Mouse (Mus musculus) stomach, embryonic 14.5 days (tissue): Measurements from ENCODE around the gene Rsbn1. TPM values are rescaled to one million over a fixed set of nuclear protein-coding genes. Genes with fewer than 3 reads are reported as not detected.

Source experiments
- ATAC-seq: fragments of 200-750 bp; cut with Nextera tagmentation; 2 replicates; pipeline ENCODE4 v1.8.0; 2017; ENCODE audit warnings: low read depth, moderate TSS enrichment; ENCODE audit not compliant: insufficient number of reproducible peaks, insufficient read depth, low FRiP score
- H3K27ac ChIP-seq: fragments of 300-500 bp; sonication (generic); 2 replicates; pipeline ENCODE4 v1.5.1; 2014; ENCODE audit warnings: mild to moderate bottlenecking, low read length, moderate library complexity, mixed read lengths
- H3K27me3 ChIP-seq: fragments of 300-500 bp; sonication (generic); 2 replicates; pipeline ENCODE4 v1.6.1; 2014; ENCODE audit warnings: low read length, control low read depth, mixed read lengths; ENCODE audit not compliant: control insufficient read depth, insufficient read depth
- H3K36me3 ChIP-seq: fragments of 300-500 bp; sonication (generic); 2 replicates; pipeline ENCODE4 v1.6.1; 2014; ENCODE audit warnings: mild to moderate bottlenecking, control low read depth, low read length, moderate library complexity, mixed read lengths; ENCODE audit not compliant: control insufficient read depth, insufficient read depth
- H3K4me1 ChIP-seq: fragments of 300-500 bp; sonication (generic); 2 replicates; pipeline ENCODE4 v1.6.1; 2014; ENCODE audit warnings: low read length, control low read depth, mixed read lengths; ENCODE audit not compliant: control insufficient read depth, insufficient read depth
- H3K4me2 ChIP-seq: fragments of 300-500 bp; sonication (generic); replicated peaks from 2 replicates; pipeline ENCODE4 v1.6.1; 2014; ENCODE audit warnings: low read depth, low read length, control low read depth
- H3K4me3 ChIP-seq: fragments of 300-500 bp; sonication (generic); 2 replicates; pipeline ENCODE4 v1.5.1; 2014; ENCODE audit warnings: low read depth, low read length, control low read depth
- H3K9ac ChIP-seq: fragments of 300-500 bp; sonication (generic); replicated peaks from 2 replicates; pipeline ENCODE4 v1.6.1; 2014; ENCODE audit warnings: low read depth, mild to moderate bottlenecking, control low read depth, low read length, moderate library complexity, mixed read lengths
- H3K9me3 ChIP-seq: fragments of 300-500 bp; sonication (generic); 2 replicates; pipeline ENCODE4 v1.6.1; 2016; ENCODE audit warnings: low read depth, low read length, control low read depth; ENCODE audit not compliant: control insufficient read depth
- WGBS: fragments of 180-500 bp; shearing (Covaris S2); extraction: QIAGEN DNeasy Blood & Tissue Kit; methylation state at CpG from one replicate; pipeline ENCODE4 v1.1.7; 2014; 5-methylcytosine and 5-hydroxymethylcytosine counted together
- polyA plus RNA-seq: library from polyadenylated mRNA; unstranded; fragments of >200 nt; fragmentation: Nextera tagmentation; extraction: Ambion mirVana; gene quantifications from 2 replicates; pipeline ENCODE4 v1.2.1, GENCODE M21; 2014

Rsbn1 gene
- polyA plus RNA-seq = 12.5 and 12.8 TPM in 2 replicates

DNA sequence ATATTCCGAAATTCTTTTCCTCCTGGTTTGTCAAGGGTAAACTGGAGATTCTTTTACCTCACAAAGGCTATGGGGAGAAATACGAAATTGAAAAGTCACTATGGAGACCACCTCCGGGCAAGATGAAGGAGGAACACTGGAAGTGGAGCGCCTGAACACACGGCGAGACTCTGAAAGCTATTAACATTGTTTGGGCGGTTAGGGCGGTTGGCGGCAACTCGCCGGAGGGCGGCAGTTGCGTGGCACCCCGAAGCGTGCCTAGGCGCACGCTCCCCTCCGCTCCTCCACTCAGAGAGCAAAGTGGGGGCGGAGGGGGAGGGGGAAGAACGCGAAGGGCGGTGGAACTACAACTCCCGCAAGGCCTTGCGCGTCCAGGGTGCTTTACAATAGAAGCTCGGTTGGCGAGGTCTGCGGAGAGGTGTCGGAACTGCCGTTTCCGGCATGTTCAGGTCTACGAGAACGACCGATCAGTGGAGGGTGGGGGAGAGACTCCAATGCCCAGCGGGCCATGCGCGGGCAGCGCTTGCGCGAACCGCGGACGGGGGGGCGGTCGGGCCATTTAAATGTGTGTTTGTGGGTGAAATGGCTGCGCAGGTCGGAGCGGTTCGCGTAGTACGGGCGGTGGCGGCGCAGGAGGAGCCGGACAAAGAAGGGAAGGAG, at the start of gene Rsbn1:
TSS of gene Rsbn1 (plus strand) at position 111 of the 660 bp plus-strand sequence.
- H3K4me1 ChIP-seq = peaks cover 11% of the 10 kb centered on the region; the same call in 1 of the 2 replicates
- H3K36me3 ChIP-seq = no peaks in the 10 kb centered on the region
- H3K4me2 ChIP-seq = peak within 1 kb of the TSS; percentile 50
- peak within 1 kb of the TSS; percentile 99 for H3K4me3 ChIP-seq
- no peaks in the 10 kb centered on the region for H3K27me3 ChIP-seq
- peak within 1 kb of the TSS; percentile 84 for H3K27ac ChIP-seq
- H3K9me3 ChIP-seq = no peaks in the 10 kb centered on the region
- under 1% methylated on average over 55 of the region's 55 CpGs for WGBS
- ATAC-seq = peak; percentile 100
- H3K9ac ChIP-seq = peak within 1 kb of the TSS; percentile 89

DNA sequence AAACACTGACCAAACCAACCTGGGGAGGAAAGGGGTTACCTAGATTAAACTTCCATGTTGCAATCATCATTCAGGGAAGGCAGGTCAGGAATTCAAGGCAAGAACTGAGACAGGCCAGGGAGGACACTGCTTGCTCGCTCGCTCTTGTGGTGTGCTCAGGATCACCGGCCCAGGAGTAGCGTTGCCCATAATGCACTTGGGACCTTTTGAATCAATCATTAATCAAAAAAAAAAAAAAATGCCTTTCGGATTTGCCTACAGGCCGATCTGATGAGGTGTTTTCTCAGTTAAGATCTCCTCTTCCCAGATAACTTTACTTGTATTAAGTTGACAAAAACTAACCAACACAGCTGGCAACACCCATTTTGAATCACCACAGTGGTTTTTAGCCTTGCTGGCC, 49.7 kb upstream of the Rsbn1 start:
- no peak for ATAC-seq
- H3K27me3 ChIP-seq = no peaks in the 10 kb centered on the region
- H3K4me2 ChIP-seq = no peak overlapping the region
- no peak overlapping the region for H3K9ac ChIP-seq
- no peak overlapping the region for H3K27ac ChIP-seq
- H3K4me1 ChIP-seq = no peaks in the 10 kb centered on the region
- no peak overlapping the region for H3K4me3 ChIP-seq
- H3K9me3 ChIP-seq = no peaks in the 10 kb centered on the region
- H3K36me3 ChIP-seq = no peaks in the 10 kb centered on the region
- WGBS = 81% methylated on average over 6 of the region's 6 CpGs

DNA sequence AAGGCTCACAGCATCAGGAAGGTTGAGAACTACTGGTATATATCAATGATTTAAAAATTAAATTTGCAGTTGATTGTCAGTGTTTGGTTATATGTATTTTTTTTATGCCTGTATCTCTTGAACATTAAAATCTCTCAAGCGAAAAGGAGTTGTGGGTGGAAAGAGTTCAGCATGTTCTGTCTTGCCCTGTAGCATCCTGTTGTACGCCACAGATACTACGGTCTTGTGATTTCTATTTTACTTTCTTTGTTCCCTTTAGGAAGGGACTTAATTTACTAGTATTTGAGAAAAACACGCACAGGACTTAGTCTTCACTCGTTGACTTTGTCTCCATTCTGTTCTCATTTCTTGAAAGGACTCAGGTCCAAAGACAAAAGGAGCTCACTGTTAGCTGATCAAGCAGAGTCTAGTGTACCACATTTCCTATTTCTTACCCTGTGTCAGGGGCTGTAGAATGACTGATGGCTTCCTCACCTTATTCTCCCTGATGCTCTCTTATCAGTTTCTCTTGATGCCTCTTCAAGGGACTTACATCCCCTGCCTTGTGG, 46.4 kb upstream of the Rsbn1 start:
- Histone ChIP-seq H3K4me2 (no peak overlapping the region), H3K4me3 (no peak overlapping the region), H3K27me3 (no peaks in the 10 kb centered on the region), H3K4me1 (no peaks in the 10 kb centered on the region), H3K9ac (no peak overlapping the region), H3K36me3 (no peaks in the 10 kb centered on the region), H3K27ac (no peak overlapping the region), H3K9me3 (no peaks in the 10 kb centered on the region)
- ATAC-seq = no peak
- 89% methylated on average over 5 of the region's 5 CpGs for WGBS

DNA sequence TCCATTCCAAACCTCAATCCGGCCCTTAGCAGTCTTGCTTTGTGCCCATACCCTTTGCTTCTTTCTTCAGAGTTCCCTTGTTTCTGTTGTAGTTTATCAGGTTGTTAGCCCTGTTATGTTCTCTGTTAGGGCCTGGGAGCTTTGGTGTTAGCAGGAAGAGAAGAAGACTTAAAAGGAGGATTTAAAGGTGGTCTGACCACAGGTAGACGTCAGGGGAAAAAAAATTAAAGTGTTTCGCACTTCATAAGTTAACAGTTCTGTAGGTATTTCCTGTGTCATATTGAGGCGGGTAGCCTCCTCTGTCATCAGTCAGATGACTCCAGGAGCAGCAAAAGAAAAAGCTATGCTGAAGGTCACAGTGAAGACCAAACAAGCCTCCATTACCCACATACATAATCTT, 45.9 kb upstream of the Rsbn1 start:
- Histone ChIP-seq H3K27me3 (no peaks in the 10 kb centered on the region), H3K4me1 (no peaks in the 10 kb centered on the region), H3K4me3 (no peak overlapping the region), H3K36me3 (no peaks in the 10 kb centered on the region), H3K9ac (no peak overlapping the region), H3K9me3 (no peaks in the 10 kb centered on the region), H3K4me2 (no peak overlapping the region), H3K27ac (no peak overlapping the region)
- 83% methylated on average over 4 of the region's 4 CpGs for WGBS
- no peak for ATAC-seq

DNA sequence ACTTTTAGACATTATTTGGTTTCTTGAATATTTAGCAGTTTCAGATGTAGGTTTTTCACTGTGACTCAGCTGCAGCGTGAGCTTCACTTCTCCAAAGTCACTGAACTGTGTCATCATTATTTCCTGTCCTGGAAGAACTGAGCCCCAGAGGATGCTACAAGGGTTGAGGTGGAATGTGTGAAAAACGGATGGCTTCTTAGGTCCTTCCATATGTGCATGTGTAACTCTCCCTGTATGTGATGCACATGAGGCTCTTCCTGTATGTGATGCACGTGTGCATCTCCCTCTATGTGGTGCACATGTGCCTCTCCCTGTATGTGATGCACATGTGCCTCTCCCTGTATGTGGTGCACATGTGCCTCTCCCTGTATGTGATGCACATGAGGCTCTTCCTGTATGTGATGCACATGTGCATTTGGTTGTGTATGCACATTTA, 41.2 kb upstream of the Rsbn1 start:
- 65% methylated on average over 3 of the region's 3 CpGs for WGBS
- no peak for ATAC-seq
- Histone ChIP-seq H3K9me3 (no peaks in the 10 kb centered on the region), H3K27me3 (no peaks in the 10 kb centered on the region), H3K9ac (no peak overlapping the region), H3K4me1 (no peaks in the 10 kb centered on the region), H3K4me3 (no peak overlapping the region), H3K4me2 (no peak overlapping the region), H3K27ac (no peak overlapping the region), H3K36me3 (no peaks in the 10 kb centered on the region)

DNA sequence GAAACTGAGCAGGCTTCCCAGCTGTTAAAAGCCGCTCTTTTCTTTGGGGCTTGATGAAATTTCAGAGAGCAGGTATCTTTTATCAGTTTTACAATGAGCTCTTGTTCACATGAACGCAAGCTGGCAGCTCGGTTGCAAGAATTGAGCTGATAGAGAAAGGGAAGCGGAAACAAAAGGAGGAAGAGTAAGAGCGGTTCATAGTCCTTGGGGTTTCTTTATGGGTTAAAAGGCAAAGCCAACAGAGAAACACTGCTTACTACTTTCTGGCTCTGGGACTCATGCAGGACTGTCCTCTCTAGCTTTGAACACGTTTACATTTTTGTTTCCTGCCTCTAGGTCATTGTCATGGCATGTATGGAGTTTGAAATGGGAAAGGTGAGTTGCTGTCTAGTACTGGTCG, 39.6 kb upstream of the Rsbn1 start:
- Histone ChIP-seq H3K9me3 (no peaks in the 10 kb centered on the region), H3K4me1 (no peaks in the 10 kb centered on the region), H3K27me3 (no peaks in the 10 kb centered on the region), H3K9ac (no peak overlapping the region), H3K4me3 (no peak overlapping the region), H3K4me2 (no peak overlapping the region), H3K36me3 (no peaks in the 10 kb centered on the region), H3K27ac (no peak overlapping the region)
- ATAC-seq = no peak
- 79% methylated on average over 7 of the region's 7 CpGs for WGBS

DNA sequence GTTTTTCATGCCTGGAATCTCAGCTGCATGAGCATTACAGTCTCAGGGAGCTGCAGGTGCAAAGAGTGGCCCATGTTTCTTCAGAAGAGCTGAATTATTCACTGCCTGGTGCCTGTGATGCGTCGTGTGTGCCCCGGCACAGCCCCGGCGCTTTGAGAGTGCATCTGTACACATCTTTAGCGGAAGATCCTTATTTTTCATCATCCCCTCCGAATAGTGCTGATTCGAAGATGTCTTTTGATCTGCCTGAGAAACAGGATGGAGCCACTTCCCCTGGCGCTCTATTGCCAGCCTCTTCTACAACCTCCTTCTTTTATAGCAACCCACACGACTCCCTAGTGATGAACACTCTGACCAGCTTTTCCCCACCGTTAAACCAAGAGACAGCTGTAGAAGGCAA, 28.0 kb upstream of the Rsbn1 start:
- Histone ChIP-seq H3K9me3 (no peaks in the 10 kb centered on the region), H3K4me1 (no peaks in the 10 kb centered on the region), H3K4me3 (no peak overlapping the region), H3K27me3 (no peaks in the 10 kb centered on the region), H3K27ac (no peak overlapping the region), H3K9ac (no peak overlapping the region), H3K36me3 (no peaks in the 10 kb centered on the region), H3K4me2 (no peak overlapping the region)
- no peak for ATAC-seq
- 75% methylated on average over 11 of the region's 11 CpGs for WGBS

DNA sequence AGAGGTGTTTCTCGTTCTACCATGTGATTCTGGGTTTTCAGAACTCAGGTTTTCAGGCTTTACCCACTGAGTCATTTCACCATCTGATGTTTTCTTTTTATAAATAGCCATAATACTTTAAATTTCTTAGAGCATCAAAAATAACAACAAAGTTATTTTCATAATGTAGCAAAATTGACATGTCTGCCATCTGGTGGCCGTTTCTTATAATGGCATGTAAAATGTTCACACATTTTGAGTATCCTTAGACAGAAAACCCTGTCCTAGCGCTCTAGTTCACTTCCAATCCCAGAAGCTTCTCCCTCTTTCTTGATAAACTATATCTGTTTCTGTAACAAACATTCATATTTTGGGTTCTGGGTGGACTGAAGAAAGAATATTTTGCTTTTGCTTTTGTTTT, 26.3 kb upstream of the Rsbn1 start:
- Histone ChIP-seq H3K4me1 (no peaks in the 10 kb centered on the region), H3K36me3 (no peaks in the 10 kb centered on the region), H3K27ac (no peak overlapping the region), H3K9me3 (no peaks in the 10 kb centered on the region), H3K9ac (no peak overlapping the region), H3K4me2 (no peak overlapping the region), H3K4me3 (no peak overlapping the region), H3K27me3 (no peaks in the 10 kb centered on the region)
- ATAC-seq = no peak
- WGBS = 30% methylated on average over 3 of the region's 3 CpGs

DNA sequence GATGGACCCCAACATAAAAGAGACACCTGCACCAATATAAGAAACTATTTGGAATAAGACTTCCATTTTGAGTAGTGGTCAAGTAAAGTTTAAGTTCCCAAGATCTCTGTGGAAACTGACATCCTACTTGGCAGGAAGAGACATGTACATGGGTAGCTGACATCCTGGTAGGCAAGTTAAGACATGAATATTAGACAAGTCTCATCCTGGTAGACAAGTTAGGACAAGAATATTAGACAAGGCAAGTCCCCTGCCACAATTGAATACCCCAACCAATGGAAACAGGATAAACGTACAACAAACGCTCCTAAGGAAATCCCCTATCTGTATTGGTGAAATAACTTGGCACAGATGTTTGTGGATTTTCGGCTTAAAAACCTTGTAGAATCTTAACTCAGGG, 20.5 kb upstream of the Rsbn1 start:
- Histone ChIP-seq H3K27me3 (no peaks in the 10 kb centered on the region), H3K9me3 (no peaks in the 10 kb centered on the region), H3K4me2 (no peak overlapping the region), H3K4me3 (no peak overlapping the region), H3K27ac (no peak overlapping the region), H3K4me1 (no peaks in the 10 kb centered on the region), H3K36me3 (no peaks in the 10 kb centered on the region), H3K9ac (no peak overlapping the region)
- WGBS = 92% methylated on average over 3 of the region's 3 CpGs
- no peak for ATAC-seq
